Mouse (Mus musculus) 416B (cell line): ENCODE measurements around the gene Glod4.

ENCODE experiments used
- DNase-seq: peaks from one replicate; pipeline ENCODE4 v3.0.0; 2011; ENCODE audit warnings: low read depth

Glod4 gene

DNA sequence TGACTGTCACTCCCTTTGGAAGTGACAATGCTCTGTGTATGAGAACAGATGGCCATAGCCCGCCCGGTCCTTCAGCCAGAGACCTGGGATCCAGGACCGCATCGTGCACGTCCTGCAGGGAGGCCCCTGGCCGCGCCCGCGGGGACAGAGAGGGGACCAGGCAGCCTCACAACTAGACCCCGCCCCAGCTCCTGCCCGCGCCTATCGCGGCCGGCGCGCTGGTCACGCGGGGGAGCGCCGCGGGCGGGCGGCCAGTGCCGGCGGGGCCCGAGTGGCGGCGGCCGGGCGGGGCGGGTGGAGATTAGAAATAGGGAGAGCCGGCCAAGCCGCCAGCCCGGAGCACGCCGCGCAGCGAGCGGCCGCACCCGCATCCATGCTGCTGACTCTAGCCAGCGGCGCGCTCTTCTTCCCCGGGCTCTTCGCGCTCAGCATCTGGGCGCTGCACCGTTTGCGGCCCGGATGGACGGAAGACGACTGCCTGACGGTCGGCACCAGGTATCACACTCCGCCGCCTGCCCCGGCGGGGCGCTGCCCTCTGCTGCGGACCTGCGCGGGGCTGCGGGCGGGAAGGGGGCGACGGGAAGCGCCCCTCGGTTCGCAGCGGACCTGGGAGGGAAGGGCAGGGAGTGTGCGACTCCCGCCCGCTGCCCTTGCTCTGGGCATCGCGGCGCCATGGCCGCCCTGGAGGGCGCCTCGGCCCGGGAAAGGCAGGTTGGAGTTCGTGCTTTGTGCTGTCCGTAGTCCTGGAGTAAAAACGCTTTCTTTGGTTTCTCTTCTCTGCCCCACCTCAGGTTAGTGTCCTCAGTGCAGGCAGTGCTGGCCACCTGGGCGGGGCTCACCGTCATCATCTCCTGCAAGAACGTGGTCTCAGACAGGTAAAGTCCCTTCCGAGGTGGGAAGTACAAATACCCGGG is 41.5 kb downstream of the Glod4 start:
- peak; percentile 46 for DNase-seq

DNA sequence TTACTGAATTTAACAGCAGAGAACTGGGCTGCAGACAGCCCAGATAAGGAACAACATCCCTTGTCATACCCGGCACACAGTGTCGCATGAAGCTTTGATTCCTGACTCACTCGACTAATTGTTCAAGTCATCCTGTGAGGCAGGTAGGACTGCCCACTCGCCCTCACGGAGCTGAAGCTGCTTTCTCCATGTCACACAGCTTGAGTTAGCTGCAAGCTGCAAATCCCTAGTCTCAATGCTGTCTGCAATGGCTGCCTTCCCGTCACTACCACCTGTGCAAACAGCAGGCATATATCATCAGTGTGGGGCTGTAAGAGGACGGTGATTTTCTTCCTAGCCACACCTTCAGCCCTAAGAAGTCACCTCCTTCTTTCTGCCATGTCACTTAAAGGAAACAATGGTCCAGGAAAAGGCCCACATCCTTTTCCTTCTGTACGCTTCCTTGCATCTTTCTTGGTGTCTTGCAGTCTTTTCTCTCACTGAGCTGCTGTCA is 46.5 kb downstream of the Glod4 start:
- DNase-seq = no peak

DNA sequence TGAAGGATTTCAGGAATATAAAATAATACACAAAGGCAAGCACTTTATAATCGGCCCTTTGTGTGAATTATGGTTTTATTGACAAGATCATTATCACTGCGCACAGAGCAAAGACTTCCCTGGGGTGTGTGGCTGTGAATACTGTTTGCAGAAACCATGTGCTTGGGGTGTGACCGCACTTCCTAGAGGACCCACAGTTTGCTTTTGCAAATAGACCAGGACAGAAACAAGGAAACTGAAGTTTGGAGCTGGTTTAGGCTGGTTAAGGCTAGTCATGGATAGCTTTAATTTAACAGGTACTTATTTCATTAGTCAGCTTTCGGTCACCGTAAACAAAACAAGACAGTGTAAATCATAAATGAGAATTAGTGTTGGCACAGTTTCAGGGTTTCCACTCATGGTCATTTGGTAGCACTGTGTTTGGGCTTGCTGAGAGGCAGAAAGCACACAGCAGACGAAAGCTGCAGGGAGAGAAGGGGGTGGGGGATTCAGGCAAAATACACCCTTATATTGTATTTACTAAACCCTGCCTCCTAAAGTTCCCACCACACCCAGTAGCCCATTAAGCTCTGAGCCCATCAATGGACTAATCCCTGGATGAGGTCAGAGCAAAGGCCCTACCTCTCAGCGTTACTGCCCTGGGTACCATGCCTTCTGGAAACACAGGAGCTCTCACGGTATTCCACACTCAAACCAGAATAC is 47.1 kb downstream of the Glod4 start:
- peak; percentile 43 for DNase-seq

DNA sequence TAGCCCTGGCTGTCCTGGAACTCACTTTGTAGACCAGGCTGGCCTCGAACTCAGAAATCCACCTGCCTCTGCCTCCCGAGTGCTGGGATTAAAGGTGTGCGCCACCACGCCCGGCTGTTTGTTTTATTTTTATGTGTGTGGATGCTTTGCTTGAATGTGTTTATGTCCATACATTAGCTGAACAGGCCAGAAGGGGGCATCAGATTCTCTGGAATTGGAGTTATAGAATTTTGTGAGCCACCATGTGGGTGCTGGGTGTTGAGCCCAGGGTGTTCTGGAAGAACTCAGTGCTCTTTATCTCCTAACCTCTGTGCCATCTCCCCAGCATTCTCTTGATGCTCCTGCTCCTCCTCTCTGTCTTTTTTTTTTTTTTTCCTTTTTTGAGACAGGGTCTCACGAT is 56.6 kb downstream of the Glod4 start:
- DNase-seq = peak; percentile 59

DNA sequence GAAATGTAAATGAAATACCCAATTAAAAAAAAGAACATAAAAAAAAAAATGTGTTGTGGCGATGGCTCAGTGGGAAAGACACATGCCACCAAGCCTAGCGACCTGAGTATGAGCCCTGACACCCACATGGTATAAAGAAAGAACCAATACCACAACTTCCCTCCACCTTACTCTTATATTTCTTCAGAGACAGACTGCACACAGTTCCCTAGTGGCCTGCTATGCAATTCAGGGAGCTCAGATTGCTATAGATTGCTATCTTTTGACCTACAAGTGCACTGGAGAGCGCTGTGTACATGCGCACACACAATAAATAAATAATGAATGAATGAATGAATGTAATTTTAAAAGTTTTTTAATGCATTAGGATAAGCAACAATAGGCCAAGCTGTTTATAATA is 59.8 kb downstream of the Glod4 start:
- peak; percentile 34 for DNase-seq

DNA sequence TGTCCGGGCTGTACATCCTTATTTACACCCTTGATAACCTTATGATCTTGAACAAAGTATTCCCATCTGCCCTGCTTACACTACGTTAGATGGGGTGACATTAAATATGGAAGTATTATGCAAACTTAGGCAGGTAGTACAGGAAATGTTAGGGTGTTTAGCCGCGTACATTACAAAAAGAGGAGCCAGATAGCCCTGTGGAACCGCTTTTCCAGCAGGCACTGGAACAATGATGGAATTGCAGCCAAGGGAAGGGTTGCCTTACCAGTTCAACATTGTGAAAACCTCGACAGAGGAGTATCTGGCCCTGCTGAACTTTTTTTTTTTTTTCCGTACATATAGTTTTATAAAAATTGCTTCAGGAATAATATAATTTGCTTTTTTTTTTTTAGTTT is 63.4 kb downstream of the Glod4 start:
- no peak for DNase-seq

DNA sequence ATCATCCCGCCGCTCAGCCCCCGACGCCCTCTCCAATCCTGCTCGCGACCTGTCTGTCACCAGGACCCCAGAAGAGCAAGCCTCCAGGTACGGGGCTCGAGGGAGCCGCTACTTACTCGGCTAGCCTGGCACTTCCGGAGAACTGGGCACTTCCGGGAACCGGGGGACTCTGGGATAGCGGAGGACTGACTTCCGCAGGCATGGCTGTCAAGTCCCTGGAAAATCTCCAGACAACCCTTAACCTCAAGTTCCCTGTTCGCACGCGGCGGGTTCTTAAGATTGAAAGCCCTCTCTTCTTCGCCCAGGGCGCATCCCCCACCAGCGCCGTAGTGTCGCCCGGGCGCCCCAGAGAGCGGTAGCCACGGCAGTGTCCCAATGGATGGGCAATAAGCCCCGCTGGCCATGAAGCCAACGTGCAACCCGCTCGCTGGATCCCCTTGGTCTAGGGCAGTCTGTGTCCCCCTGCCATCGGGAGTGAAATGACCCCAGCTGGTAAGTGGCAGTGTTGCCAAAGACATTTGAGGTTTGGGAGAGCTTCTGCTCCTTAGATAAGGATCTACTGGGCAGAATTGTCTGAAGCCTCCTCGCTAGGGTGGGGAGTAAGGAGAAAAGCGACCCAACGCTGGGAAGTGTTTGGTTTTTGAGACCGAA is 63.9 kb downstream of the Glod4 start, which contains the start of the genes Vps53 and Fam57a:
Vps53 (minus strand) TSS at position 153 of the 651 bp plus-strand sequence.
Fam57a (plus strand) TSS at position 177 of the 651 bp plus-strand sequence.
- DNase-seq = peak; percentile 86

DNA sequence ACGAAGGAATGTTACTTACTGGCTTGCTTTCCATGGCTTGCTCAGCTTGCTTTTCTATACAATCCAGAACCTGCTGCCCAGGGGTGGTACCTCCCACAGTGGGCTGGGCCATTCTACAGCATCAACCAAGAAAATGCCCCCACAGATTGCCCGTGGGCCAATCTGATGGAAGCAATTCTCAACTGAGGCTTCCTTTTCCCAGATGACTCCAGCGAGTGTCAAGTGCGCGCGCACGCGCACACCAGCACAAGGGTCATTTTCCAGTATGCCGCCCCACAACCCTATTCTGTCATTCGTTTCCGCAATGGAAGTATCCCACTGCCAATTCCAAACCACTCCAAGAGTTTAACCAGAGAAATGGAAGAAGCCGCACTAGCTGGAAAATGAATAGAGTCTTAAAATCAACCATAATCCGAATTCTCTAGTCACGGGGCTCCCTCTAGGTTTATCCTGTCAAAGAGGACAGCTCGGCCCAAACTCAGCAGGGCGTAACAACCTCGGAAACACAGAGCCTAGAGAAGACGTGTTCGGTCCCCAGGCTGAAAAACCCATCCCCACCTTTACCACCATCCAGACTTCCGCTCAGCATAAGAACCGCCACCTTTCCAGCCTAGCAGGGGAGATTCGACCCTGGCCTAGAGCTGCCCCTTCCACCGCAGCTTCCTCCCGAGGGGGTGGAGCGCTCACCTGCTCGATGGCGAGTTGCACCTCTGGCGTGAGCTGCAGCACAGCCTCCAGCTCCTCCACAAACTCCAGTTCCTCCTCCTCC is 64.6 kb downstream of the Glod4 start:
- DNase-seq = peak; percentile 85

DNA sequence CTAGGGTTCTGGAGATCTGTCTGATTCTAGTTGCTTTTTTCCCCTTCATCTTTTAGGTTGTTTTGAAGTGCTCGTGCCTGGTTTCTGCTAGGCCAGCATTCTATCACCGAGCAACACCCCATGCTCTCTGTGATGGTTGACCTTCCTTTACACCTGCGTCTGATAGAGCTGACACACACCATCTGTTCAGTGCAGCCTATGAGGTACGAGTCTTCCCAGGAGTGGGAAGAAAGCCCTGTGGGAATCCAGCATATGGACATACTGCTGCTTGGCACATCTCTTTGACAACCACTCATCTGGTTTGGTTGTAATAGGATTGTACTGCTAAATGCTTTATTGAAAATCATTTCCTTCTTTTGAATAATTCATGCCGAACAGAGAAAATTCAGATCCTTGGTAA is 73.3 kb downstream of the Glod4 start:
- DNase-seq = no peak

DNA sequence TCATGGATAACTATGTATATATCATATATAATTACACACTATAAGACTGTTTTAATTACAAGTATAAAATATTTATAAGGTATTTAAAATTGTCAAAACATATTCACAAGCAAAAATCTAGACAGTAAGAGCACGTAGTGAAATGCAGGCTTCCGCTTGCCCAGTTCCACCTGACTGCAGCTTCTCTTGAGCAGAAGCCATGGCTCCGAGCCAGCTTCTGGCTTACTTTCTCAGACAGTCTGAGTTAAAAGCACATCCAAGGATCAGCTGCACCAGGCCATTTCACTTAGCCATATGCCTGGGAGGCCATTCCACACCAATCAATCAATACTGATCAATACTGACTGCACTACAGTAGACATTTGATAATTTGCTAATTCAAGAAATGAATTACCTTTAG is 74.5 kb downstream of the Glod4 start:
- no peak for DNase-seq

DNA sequence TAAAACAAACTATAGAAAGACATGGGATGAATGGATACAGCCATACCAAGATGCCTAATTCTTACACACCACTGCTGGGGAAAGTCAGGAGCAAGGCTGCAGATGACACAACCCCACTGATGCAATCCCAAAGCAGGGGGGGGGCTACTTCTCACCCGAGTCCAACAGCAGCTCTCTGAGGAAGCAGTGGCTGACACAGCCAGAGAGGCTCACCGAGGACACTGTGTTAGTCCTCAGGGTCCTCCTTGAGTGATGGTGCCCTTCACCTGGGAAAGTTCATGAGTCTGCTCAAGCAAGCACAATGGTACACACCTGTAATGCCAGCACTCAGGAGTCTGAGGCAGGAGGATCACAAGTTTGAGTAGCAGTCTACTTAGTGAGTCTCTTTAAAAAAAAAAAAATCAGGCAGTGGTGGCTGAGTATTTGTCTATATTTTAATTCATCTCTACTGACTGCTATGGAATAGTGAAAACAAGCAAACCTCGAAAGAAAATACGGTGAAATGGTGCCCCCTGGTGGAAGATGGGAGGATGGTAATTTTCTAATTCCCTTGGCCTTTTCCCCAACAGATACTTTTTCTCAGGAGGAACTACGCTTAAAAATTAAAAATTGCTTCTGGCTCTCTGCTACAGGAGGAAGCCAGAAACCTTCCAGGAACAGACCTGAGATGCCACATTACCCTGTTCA is 76.3 kb downstream of the Glod4 start:
- peak; percentile 78 for DNase-seq

DNA sequence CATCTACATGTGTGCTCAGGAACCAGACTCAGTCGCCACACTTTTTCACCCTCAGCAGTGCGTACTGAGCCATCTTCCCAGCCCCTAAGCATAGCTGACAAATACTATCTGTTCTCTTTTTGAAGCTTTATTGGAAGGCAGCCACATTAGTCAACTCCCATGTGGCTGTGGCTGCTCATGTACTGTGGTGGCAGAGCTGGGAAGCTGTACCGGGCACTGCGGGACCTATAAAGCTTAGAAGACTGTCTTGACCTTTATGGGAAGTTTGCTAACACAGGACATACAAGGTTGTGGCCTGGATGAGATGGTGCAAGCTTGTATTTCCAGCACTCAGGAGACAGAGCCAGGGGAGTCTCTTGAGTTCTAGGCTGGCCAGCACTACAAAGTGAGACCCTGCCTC is 76.9 kb downstream of the Glod4 start:
- peak; percentile 33 for DNase-seq

DNA sequence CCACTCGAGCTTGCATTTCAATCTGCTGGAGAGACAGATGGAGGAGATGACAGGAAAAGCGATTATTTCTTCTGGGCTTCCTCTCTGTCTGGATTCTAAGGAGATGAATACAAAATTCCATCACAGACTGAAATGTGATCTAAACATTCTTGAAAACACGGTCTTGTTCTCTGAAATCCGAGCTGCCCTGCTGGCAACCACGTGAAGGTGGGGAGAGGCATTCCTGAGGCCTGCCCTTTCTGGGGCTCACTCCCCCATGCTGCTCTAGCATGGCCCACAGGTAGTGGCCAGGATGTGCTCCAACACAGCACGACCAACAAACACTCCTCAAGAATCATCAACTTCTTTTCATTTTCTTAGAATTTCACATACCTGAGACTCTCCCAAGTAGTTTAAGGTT is 83.3 kb downstream of the Glod4 start:
- no peak for DNase-seq

DNA sequence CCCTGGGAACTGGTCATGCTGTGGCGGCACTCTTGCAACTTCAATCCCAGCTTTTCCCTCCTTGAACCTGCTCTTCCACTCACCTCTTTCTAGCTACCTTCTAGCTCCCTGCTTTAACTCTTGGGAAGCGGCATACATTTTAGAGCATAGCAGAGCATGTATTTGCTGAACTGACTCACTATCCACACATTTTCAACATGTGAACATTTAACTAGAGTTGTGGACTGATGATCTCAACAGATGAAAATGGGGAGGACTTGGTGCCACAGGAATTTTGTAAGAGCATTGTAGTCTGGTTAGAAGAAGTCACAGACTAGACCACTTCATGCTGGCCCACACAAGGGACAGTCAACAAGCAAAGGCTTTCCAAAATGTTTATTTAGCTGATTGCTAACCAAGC is 85.2 kb downstream of the Glod4 start:
- no peak for DNase-seq

DNA sequence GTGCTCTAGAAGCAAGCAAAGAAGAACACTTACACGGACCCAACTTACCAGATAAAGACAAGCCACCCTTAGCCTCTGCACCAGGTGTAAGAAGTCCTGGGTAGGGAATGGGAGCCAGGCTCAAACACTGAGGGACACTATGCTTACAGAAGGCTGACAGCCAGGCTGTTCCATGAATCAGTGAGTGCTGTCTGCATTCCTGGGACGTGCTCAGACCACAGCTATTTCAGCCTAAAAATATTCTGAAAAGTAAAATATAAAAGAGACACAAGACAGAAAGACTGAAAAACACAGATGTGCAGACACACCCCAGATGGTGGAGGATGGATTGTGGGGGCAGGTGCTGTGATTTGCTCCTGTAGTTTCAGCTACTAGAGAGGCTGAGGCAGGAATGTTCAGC is 88.7 kb downstream of the Glod4 start:
- DNase-seq = no peak

DNA sequence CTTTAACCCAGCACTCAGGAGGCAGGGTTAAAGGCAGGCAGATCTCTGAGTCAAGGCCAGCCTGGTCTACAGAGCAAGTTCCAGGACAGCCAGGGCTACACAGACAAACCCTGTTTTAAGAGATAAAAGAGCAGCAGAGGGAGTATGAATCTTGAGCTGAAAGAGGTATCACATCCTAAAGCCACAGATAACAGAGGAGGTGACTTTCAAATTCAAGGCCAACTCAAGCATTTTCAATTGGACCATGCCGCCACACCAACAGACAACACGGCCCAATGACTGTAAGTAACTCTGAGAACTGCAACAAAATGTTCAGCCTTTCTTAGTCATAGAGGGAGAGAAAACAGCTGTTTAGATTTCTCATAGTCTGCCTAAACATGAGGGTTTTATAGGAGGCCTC is 89.3 kb downstream of the Glod4 start:
- DNase-seq = no peak

DNA sequence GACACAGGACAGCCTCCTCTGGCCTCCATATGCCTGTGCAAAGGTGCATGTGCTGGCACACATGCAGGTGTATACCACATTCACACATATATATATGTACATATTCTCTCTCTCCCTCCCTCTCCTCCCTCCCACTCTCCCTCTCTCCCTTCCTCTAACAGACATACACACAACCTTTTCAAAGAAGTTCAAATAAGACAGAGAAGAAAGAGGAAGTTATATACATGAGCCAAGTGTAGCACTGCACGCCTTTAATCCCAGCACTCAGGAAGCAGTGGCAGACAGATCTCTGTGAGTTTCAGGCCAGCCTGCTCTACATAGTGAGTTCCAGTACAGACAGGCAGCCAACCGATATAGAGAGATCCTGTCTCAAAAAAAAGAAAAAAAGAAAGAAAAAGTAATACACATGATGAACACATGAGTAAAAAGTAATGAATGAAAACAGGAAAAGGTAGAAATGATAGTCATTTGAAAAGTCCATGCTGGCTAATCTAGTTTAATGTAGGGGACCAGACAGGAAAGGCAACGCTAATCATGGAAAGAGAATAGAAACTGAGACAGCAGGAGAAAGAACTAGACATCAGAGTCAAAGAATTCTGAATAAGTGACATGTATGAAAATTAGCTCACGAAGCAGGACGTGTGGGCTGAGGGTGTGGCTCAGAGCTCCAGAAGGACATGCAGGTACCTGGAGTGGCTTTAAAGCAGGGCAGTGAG is 90.1 kb downstream of the Glod4 start:
- DNase-seq = peak; percentile 50

DNA sequence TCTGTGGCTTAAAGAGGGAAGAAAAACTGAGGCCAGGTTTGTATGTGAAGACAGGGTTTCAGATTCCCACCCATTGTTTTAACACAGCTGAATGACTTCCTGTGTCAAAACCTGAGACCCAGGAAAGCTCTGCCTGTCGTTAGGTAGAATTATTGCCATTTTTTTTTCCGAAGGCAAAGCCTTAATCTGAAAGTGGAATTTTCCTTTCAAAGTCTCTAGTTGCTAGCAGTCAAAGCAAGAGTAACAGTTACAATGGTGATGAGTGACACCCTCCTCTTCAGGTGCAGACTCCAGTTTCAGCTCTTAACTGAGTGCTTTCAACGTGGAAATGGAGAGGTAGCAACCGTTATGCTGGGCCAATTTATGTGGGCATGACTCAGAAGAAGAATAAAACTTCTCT is 92.5 kb downstream of the Glod4 start:
- no peak for DNase-seq

DNA sequence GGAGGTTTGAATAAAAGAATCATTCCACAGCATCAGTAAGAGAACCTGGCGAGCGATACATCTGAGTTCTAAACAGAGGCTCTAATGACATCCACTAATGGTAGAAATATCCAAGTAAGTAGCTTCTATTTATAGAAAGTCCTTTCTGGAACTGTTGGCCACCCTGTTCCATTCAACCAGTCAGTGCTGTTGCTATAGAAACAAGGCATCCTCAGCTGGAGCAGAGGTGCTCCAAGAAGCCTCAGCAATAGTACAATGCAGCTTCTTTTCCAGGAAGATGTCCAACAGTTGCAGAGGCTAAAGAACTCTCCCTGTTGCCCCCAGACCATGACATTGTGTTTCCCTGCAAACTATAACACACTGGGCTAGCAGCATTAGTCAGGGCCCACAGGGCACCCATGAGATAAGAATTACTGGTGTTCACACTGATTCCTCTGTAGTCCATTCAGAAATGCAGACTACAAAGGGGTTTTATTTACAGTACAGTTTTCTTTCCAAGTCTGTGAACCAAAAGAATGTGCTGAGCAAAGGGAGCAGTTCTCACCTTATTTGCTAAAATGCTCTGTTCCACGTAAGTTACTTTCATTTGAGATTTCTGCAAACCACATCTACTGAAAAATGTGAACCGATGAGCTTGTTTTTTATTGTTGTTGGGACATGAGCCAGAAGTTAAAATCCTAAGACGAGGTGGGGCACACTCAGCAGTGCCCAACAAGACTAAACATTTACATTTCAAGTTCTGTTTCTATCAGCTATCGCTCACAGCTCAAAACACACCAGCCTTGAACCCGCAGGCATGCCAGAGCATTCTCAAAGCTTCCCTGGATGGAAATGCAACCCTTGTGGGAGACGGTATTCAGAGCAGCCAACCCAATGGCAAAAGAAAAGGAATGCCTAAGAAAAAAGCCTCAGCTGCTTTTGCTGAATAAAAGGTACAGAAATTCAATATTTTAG is 95.2 kb downstream of the Glod4 start:
- DNase-seq = no peak
